Mouse (Mus musculus) layer of hippocampus, postnatal 36 days (tissue): ENCODE results near the gene Gm17545. TPM values are rescaled to one million over a fixed set of nuclear protein-coding genes. Genes with fewer than 3 reads are reported as not detected.

ENCODE experiments used
- DNase-seq, 2 experiments: peaks; one replicate each; pipeline ENCODE4 v3.0.0; 2022
- total RNA-seq, 2 experiments: library from RNA; stranded (reverse); gene quantifications; 2 replicates each; pipeline ENCODE4 v1.2.3; 2021

The Gm17545 gene
- total RNA-seq, 2 experiments from 2014 or later = not detected

- DNase-seq = no peak
Observed at GRCm38 (mm10) chr9:22445123-22445522, 9.0 kb upstream of the Gm17545 start.

GRCm38 (mm10) chr9:22447213-22447612 lies 6.9 kb upstream of the Gm17545 start:
- no peak for DNase-seq

GRCm38 (mm10) chr9:22448420-22448819 lies 5.7 kb upstream of the Gm17545 start:
- no peak for DNase-seq

- no peak for DNase-seq
Observed at GRCm38 (mm10) chr9:22449209-22449608, 4.9 kb upstream of the Gm17545 start.

- no peak for DNase-seq
Observed at GRCm38 (mm10) chr9:22452697-22453096, 1.4 kb upstream of the Gm17545 start.

DNA sequence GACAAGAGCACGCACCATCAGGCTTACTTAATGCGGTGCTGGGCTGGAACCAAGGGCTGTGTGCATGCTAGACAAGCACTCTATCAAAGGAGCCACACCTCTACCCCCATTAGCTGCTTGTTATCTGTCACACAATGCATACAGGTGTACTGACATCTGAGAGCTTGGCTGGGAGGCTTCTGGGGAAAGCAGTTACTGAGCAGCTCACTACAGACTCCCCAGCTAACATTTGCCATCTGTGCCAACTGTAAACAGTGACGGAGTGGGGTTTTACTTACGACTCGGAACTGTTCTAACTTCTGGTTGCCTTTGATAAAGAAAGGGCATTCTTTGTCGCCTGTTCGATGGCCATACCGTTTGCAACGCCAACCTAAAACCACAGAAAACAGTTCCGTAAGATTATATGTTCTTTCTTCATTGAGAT lies 577 bp upstream of the Gm17545 start:
- no peak for DNase-seq

DNA sequence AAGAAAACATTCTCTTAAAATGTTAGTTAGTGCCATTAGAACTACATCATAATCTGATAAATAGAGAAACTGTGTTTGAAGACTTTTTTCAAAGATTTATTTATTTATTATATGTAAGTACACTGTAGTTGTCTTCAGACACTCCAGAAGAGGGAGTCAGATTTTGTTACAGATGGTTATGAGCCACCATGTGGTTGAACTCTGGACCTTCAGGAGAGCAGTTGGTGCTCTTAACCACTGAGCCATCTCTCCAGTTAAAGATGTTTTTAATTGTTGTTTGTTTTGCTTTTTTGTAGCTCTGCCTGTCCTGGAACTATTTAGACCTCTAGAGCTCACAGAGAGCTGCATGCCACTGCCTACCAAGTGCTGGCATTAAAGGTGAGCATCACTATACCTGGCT lies 951 bp downstream of the Gm17545 start:
- DNase-seq = no peak

- DNase-seq = no peak
Observed at GRCm38 (mm10) chr9:22457142-22457835, 3.2 kb downstream of the Gm17545 start.

DNA sequence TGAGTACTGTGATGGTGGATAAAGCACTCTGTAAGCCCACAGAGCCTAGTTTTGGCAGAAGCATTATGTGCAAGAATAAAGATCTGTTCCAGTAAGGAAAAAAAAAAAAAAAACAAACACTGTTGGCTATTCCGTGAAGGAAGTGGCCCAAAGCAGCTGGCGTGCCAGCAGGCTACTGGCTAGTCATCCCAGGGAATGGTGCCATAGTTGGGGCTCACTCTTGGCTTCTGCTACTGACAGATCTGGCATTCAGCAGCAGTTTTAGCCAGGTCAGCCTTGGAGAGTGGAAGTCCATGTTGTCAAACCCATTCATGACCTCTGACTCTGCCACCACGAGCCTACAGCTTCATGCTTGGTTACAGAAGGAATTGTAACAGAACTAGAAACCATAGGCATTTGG lies 7.9 kb downstream of the Gm17545 start:
- peak; percentile 36 to 53 for DNase-seq

DNA sequence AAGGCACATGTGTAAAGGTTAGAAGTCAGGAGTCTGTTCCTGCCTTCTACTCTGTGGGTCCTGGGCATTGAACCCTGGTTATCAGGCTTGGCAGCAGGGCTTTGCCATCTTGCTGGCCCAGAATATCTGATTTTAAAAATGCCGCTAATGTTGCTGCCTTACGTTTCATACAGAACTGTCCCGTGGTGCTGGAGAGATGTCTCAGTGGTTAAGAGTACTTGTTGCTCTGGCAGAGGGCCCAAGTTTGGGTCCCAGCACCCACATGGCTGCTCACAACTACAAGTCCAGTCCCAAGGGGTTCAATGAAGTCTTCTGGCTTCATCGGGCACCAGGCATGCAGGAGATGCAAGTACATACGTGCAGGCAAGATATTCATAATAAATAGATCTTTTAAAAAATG lies 12.1 kb downstream of the Gm17545 start:
- DNase-seq = no peak

GRCm38 (mm10) chr9:22467371-22468169 lies 13.5 kb downstream of the Gm17545 start:
- DNase-seq = peak; percentile 38 to 51

- DNase-seq = no peak
Observed at GRCm38 (mm10) chr9:22468170-22468898, 14.2 kb downstream of the Gm17545 start.

DNA sequence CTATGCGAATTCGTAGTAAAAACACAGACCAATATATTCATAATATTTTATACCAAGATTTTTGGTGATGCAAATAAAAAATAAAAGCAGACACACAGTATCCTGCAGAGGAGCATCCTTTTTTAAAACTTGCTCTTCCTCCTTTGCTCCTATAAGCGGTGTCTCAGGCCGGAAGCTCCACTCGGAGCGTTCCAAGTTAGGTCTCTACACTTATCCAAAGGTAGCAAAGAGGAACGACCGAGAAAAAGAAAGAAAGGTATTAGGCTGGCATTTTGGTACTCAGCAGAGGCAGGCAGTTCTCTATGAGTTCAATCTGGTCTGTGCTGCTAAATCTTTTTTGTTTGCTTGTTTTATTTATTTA lies 14.8 kb downstream of the Gm17545 start:
- no peak for DNase-seq

DNA sequence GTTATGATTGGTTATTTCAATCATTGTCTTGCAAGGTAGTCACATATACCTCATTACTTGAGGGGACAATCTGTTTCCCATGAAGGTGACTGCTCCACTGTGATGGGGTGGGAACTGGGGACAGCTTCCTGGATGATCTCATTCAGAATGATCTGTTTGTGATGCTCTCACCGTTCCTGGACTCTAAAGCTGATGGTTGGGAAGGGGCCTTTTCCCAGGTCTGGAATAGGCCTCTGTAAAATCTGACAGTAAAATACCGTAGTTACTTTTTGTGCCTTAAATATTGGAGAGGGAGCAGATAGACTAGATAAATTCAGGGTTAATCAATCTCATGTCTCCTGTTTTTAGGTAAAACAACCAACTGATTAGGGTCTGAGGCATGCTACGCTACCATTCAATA lies 15.6 kb downstream of the Gm17545 start, which contains the start of gene Rp9:
TSS of gene Rp9 (minus strand) at position 101 of the 400 bp plus-strand sequence.
- no peak for DNase-seq

GRCm38 (mm10) chr9:22475424-22475868 lies 21.4 kb downstream of the Gm17545 start, which contains the start of gene Bbs9:
Bbs9 (plus strand) TSS chr9:22475715.
- DNase-seq = peak; percentile 95

- DNase-seq = no peak
Observed at GRCm38 (mm10) chr9:22476265-22476664, 22.2 kb downstream of the Gm17545 start.

GRCm38 (mm10) chr9:22478946-22479345 lies 24.9 kb downstream of the Gm17545 start:
- no peak for DNase-seq

- DNase-seq = no peak
Observed at GRCm38 (mm10) chr9:22483866-22484561, 29.9 kb downstream of the Gm17545 start.

GRCm38 (mm10) chr9:22484562-22485308 lies 30.6 kb downstream of the Gm17545 start:
- DNase-seq = no peak

GRCm38 (mm10) chr9:22486211-22486610 lies 32.1 kb downstream of the Gm17545 start:
- DNase-seq = no peak

DNA sequence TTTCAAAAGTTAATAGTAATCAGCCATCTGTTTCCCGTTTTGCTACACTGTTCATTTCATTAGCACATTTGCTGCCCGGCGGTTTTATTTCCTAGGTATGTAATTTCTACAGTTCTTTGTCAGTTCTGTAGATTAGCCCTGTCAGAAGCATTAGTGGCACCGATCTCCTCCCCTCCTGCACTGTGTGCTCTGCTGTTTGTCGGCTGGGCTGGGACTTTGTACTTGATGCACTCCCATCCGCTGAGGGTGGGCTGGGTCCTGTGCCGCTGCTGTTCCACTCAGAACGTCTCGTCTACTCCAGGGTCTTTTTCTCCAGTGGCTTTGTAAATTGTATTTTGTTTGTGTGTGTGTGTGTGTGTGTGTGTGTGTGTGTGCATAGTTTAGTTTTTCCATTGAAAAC lies 34.9 kb downstream of the Gm17545 start:
- DNase-seq = no peak
